Mouse (Mus musculus): ENCODE measurements at regions not wholly inside any gene's neighbourhood (a gene's known extent, or its start where the extent isn't known, plus 50 kb on each side); places are given as distances from the start of the nearest gene placed in this dataset.
"Not testable (repeated sequence)": the region's sequence is repeated elsewhere in the genome, so short reads cannot be mapped to it uniquely, and the experiment has no call there.

DNA sequence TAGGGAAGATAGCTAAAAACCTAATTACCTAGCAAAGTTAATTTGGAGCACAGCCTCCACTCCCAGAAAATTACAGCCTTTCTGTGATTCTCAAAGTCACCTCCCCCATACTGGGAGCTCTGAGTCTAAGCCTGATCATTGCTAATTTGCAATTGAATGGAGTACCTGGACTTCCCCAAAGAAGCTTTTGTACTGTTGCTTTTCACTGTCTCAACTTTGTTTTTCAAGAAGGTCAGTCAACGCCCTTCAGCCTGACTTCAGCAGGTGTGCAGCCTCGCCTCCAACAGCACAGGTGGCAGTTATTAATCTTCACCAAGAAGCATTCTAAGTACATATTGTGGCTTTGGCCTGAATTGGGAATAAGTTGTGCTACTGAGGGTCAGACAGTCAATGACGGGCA lies 67.7 kb upstream of the Dnajc1 start:
- intact Hi-C loops (cut with DNase I); DNase-seq: not testable (repeated sequence)

DNA sequence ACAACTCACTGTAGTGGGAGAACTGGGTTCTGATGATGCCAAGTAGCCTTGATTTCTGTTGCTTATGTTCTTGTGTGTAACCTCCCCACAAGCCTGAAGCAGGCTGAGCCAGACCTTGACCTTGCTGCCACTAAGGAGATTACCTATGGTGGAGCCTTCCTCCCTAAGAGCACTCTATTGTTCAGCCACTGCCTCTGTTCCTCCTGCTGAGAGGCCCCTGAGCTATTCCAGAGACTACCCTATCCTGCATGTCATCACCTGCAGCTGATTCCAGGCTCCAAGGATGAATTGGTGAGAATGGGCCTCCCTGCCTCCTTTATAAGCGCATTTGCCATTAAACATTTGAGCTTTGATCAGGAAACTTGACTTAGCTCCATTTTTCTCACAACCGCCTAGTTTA lies 60.8 kb upstream of the Dnajc1 start:
- DNase-seq; intact Hi-C loops (cut with DNase I): not testable (repeated sequence)

DNA sequence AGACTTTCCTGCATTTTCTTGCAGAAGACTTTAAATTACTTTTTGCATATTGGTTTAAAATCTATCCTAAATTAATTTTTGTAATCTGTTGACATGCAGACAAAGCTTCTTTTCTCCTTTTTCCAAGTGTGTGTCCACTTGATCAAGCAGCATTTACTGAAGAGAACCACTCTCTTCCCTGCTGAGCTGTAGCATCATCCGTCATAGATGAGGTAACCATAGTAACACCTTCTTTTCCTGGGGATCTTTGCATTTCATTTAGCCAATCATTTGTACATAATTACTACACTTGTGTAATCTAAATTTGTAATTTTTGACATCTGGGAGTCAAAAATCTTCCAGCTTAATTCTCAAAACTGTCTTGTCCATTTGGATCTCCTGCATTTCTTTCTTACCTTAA lies 53.2 kb upstream of the Dnajc1 start:
- DNase-seq = no peak
- intact Hi-C loops (cut with DNase I) = no loop called here

Data from left cerebral cortex, postnatal 4 days (tissue).